In genomic region chr2:156863487-156864160, GRCm38 (mm10) we compare ENCODE assay signal across 8 mouse cellular contexts. TPM values are rescaled to one million over a fixed set of nuclear protein-coding genes. Genes with fewer than 3 reads are reported as not detected.
A peak's percentile ranks its signal among the peaks of the same experiment; 100 is the strongest.
DNase-seq lines count a peak whose midpoint lies in the region; ATAC-seq and TF ChIP-seq lines count a peak whose summit lies in the region.

No protein-coding gene starts in this region.

- no peaks in the 10 kb centered on the region for H3K9me3 ChIP-seq in embryonic facial prominence, embryonic 14.5 days (ENCODE audit: control insufficient read depth, low read length)
- H3K9me3 ChIP-seq in limb, embryonic 12.5 days = no peaks in the 10 kb centered on the region
- H3K9me3 ChIP-seq in midbrain, embryonic 12.5 days = no peaks in the 10 kb centered on the region

- DNase-seq in right cerebral cortex, postnatal 14 days = peak; percentile 20
- DNase-seq in right cerebral cortex, postnatal 36 days (ENCODE audit: low spot score in 2 of 2) = no peak
- DNase-seq in embryonic facial prominence, embryonic 14.5 days (ENCODE audit: low spot score) = no peak
- DNase-seq in left cerebral cortex, postnatal 14 days (ENCODE audit: low spot score in 2 of 2) = no peak

- ATAC-seq in embryonic facial prominence, embryonic 14.5 days (ENCODE audit: low read depth) = no peak; the same call in 1 of the 2 replicates
- ATAC-seq in hematopoietic stem cell, adult 5-6 weeks (replicated peaks in 1 of 2; ENCODE audit: insufficient read depth in 1 of 2, low FRiP score in 2 of 2, low TSS enrichment in 1 of 2, low read depth in 1 of 2, poor library complexity in 2 of 2, severe bottlenecking in 2 of 2) = peak; percentile 48 to 63
- ATAC-seq in limb, embryonic 12.5 days (ENCODE audit: insufficient number of reproducible peaks, insufficient read depth, low FRiP score, low TSS enrichment, low read depth) = no peak
- no peak for ATAC-seq in midbrain, embryonic 12.5 days (ENCODE audit: low FRiP score, low read depth)

- H3K27ac ChIP-seq in embryonic facial prominence, embryonic 14.5 days (replicated peaks; ENCODE audit: low read depth, low read length) = peak overlapping the region; percentile 76
- H3K27ac ChIP-seq in limb, embryonic 12.5 days = peak overlapping the region; percentile 94
- H3K27ac ChIP-seq in midbrain, embryonic 12.5 days (replicated peaks) = peak overlapping the region; percentile 90
- peak overlapping the region; percentile 96 for H3K27ac ChIP-seq in testis, adult 2 months (ENCODE audit: control insufficient read depth, insufficient read depth, low read depth, low read length)

- H3K4me2 ChIP-seq in embryonic facial prominence, embryonic 14.5 days (ENCODE audit: low read depth, low read length) = peak overlapping the region; percentile 79
- H3K4me2 ChIP-seq in limb, embryonic 12.5 days = peak overlapping the region; percentile 75
- H3K4me2 ChIP-seq in midbrain, embryonic 12.5 days (replicated peaks) = peak overlapping the region; percentile 83

- TF ChIP-seq CTCF in testis, adult 2 months (IDR thresholded peaks at IDR 0.05; ENCODE audit: control insufficient read depth, insufficient read depth, insufficient replicate concordance, low read depth, low read length) = no peak

- H3K4me1 ChIP-seq in embryonic facial prominence, embryonic 14.5 days (ENCODE audit: control insufficient read depth, insufficient read depth, low read length) = peaks cover 5% of the 10 kb centered on the region; the same call in 1 of the 2 replicates
- H3K4me1 ChIP-seq in limb, embryonic 12.5 days (replicated peaks) = peaks cover 20% of the 10 kb centered on the region
- H3K4me1 ChIP-seq in midbrain, embryonic 12.5 days = peaks cover 23% of the 10 kb centered on the region
- H3K4me1 ChIP-seq in testis, adult 2 months (ENCODE audit: control insufficient read depth, insufficient read depth, low read length) = peaks cover 10% of the 10 kb centered on the region

- H3K4me3 ChIP-seq in embryonic facial prominence, embryonic 14.5 days (ENCODE audit: low read depth, low read length) = peak overlapping the region; percentile 69
- peak overlapping the region; percentile 97 for H3K4me3 ChIP-seq in limb, embryonic 12.5 days (replicated peaks)
- H3K4me3 ChIP-seq in midbrain, embryonic 12.5 days = peak overlapping the region; percentile 94
- H3K4me3 ChIP-seq in testis, adult 2 months (ENCODE audit: control insufficient read depth, low read depth, low read length) = peak overlapping the region; percentile 99

- H3K36me3 ChIP-seq in embryonic facial prominence, embryonic 14.5 days (ENCODE audit: control insufficient read depth, insufficient read depth, low read length) = peaks cover 38% of the 10 kb centered on the region; the same call in 1 of the 2 replicates
- peaks cover 57% of the 10 kb centered on the region for H3K36me3 ChIP-seq in limb, embryonic 12.5 days
- H3K36me3 ChIP-seq in midbrain, embryonic 12.5 days = peaks cover 33% of the 10 kb centered on the region
- H3K36me3 ChIP-seq in testis, adult 2 months (ENCODE audit: control insufficient read depth, insufficient read depth, low read length) = peaks cover 5% of the 10 kb centered on the region

- no peaks in the 10 kb centered on the region for H3K27me3 ChIP-seq in embryonic facial prominence, embryonic 14.5 days (replicated peaks; ENCODE audit: control insufficient read depth, insufficient read depth, low read length)
- no peaks in the 10 kb centered on the region for H3K27me3 ChIP-seq in limb, embryonic 12.5 days
- no peaks in the 10 kb centered on the region for H3K27me3 ChIP-seq in midbrain, embryonic 12.5 days
- no peaks in the 10 kb centered on the region for H3K27me3 ChIP-seq in testis, adult 2 months (ENCODE audit: control insufficient read depth, insufficient read depth, low read length)

- 2% methylated on average over 22 of the region's 28 CpGs for WGBS in embryonic facial prominence, embryonic 14.5 days
- WGBS in limb, embryonic 12.5 days = 2% methylated on average over 28 of the region's 28 CpGs
- WGBS in midbrain, embryonic 12.5 days = 3% methylated on average over 28 of the region's 28 CpGs

- H3K9ac ChIP-seq in embryonic facial prominence, embryonic 14.5 days (ENCODE audit: low read depth, low read length) = peak overlapping the region; percentile 82
- H3K9ac ChIP-seq in limb, embryonic 12.5 days (replicated peaks) = peak overlapping the region; percentile 96
- H3K9ac ChIP-seq in midbrain, embryonic 12.5 days (replicated peaks) = peak overlapping the region; percentile 98

- intact Hi-C loops in left cerebral cortex, postnatal 14 days (cut with DNase I) = no loop called here

- no peak for TF ChIP-seq POLR2A in testis, adult 2 months (IDR thresholded peaks at IDR 0.05; ENCODE audit: control insufficient read depth, low read depth, low read length)

RNA-seq across cellular contexts. Expression of gene Rab5if, which starts 0.7 kb away (rescaled TPM):
- 172 and 181 TPM in 2 replicates for polyA plus RNA-seq in embryonic facial prominence, embryonic 14.5 days (2014; fragmentation: Nextera tagmentation; extraction: Ambion mirVana)
- total RNA-seq in hematopoietic stem cell, adult 5-6 weeks (2017) = 138 TPM in 2 replicates
- polyA plus RNA-seq in limb, embryonic 12.5 days (2016; fragmentation: Nextera tagmentation; extraction: Ambion mirVana) = 177 and 190 TPM in 2 replicates
- 175 and 176 TPM in 2 replicates for polyA plus RNA-seq in midbrain, embryonic 12.5 days (2016; fragmentation: Nextera tagmentation; extraction: Ambion mirVana)
- polyA plus RNA-seq in testis, adult 2 months (2012; rRNA removed) = 73.0 and 80.2 TPM in 2 replicates
- 100 to 1,000 TPM; 113 to 125 TPM for total RNA-seq in left cerebral cortex, postnatal 14 days (2021)

RNA-seq across cellular contexts. Expression of gene 4930518I15Rik, which starts 5.9 kb away (rescaled TPM):
- polyA plus RNA-seq in embryonic facial prominence, embryonic 14.5 days (2014; fragmentation: Nextera tagmentation; extraction: Ambion mirVana) = 3.2 and 3.6 TPM in 2 replicates
- total RNA-seq in hematopoietic stem cell, adult 5-6 weeks (2017) = 0.65 TPM in 1 of 2 replicates, not detected in the other
- 11.1 and 12.5 TPM in 2 replicates for polyA plus RNA-seq in limb, embryonic 12.5 days (2016; fragmentation: Nextera tagmentation; extraction: Ambion mirVana)
- polyA plus RNA-seq in midbrain, embryonic 12.5 days (2016; fragmentation: Nextera tagmentation; extraction: Ambion mirVana) = 11.6 and 12.4 TPM in 2 replicates
- 1.0 and 1.1 TPM in 2 replicates for polyA plus RNA-seq in testis, adult 2 months (2012; rRNA removed)
- total RNA-seq in left cerebral cortex, postnatal 14 days (2021) = 1 to 10 TPM; 1.3 to 1.9 TPM

RNA-seq across cellular contexts. Expression of gene Sla2, which starts 23.4 kb away (rescaled TPM):
- 0.29 and 0.45 TPM in 2 replicates for polyA plus RNA-seq in embryonic facial prominence, embryonic 14.5 days (2014; fragmentation: Nextera tagmentation; extraction: Ambion mirVana)
- total RNA-seq in hematopoietic stem cell, adult 5-6 weeks (2017) = 9.8 and 11.2 TPM in 2 replicates
- polyA plus RNA-seq in limb, embryonic 12.5 days (2016; fragmentation: Nextera tagmentation; extraction: Ambion mirVana) = 0.58 and 0.76 TPM in 2 replicates
- 0.34 and 0.37 TPM in 2 replicates for polyA plus RNA-seq in midbrain, embryonic 12.5 days (2016; fragmentation: Nextera tagmentation; extraction: Ambion mirVana)
- polyA plus RNA-seq in testis, adult 2 months (2012; rRNA removed) = 0.14 and 0.16 TPM in 2 replicates
- under 1 TPM; 0.18 to 0.21 TPM for total RNA-seq in left cerebral cortex, postnatal 14 days (2021)

RNA-seq across cellular contexts. Expression of gene Tgif2, which starts 23.8 kb away (rescaled TPM):
- polyA plus RNA-seq in embryonic facial prominence, embryonic 14.5 days (2014; fragmentation: Nextera tagmentation; extraction: Ambion mirVana) = 44.3 and 56.5 TPM in 2 replicates
- total RNA-seq in hematopoietic stem cell, adult 5-6 weeks (2017) = 31.6 and 42.0 TPM in 2 replicates
- polyA plus RNA-seq in limb, embryonic 12.5 days (2016; fragmentation: Nextera tagmentation; extraction: Ambion mirVana) = 83.6 and 89.8 TPM in 2 replicates
- polyA plus RNA-seq in midbrain, embryonic 12.5 days (2016; fragmentation: Nextera tagmentation; extraction: Ambion mirVana) = 75.2 and 76.9 TPM in 2 replicates
- 11.0 and 12.7 TPM in 2 replicates for polyA plus RNA-seq in testis, adult 2 months (2012; rRNA removed)
- total RNA-seq in left cerebral cortex, postnatal 14 days (2021) = 1 to 10 TPM in 1 of 2 experiments, under 1 TPM in 1; 0.88 to 1.5 TPM

Comparison
In these comparisons a context has a peak if more than half of its experiments do, and no peak if none do; other contexts are left out.
1. ATAC-seq: peak in hematopoietic stem cell, adult 5-6 weeks (2 of 2); none in embryonic facial prominence, embryonic 14.5 days (single experiment), limb, embryonic 12.5 days (single experiment) and midbrain, embryonic 12.5 days (single experiment).
2. Peak in every context shown above with its lines, with median percentiles within 50 percentile points of each other: H3K27ac ChIP-seq, H3K4me2 ChIP-seq, H3K4me3 ChIP-seq and H3K9ac ChIP-seq.